Mouse (Mus musculus) cerebral cortex, adult 2 months (tissue): ENCODE measurements around the gene 1700001L19Rik.

Source experiments
- WGBS: fragments of 180-500 bp; shearing (Covaris S2); methylation state at CpG from one replicate; pipeline ENCODE4 v1.1.7; 2018; 5-methylcytosine and 5-hydroxymethylcytosine counted together

Gene 1700001L19Rik

DNA sequence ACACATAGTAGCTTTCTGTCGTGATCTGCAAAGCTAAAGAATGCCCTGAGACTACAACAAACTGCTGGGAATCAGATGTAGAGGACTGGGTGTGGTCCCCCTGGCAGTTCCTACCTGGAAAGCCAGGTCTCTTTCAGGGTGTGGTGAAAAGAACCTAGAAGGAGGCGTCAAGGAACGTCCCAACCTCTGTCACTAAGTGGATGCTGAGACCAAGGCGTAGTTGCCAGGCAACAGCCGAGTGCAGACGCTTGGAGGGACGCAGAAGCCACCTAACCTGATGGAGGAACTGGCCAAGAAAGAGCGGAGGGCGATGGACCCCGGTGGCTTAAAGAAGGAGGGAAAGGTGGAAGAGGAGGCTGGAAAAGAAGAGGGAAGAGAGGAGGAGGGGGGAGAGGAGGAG lies at the start of gene 1700001L19Rik:
TSS of gene 1700001L19Rik (plus strand) at position 223 of the 400 bp plus-strand sequence.
- WGBS: 11% methylated on average over 10 of the region's 10 CpGs

DNA sequence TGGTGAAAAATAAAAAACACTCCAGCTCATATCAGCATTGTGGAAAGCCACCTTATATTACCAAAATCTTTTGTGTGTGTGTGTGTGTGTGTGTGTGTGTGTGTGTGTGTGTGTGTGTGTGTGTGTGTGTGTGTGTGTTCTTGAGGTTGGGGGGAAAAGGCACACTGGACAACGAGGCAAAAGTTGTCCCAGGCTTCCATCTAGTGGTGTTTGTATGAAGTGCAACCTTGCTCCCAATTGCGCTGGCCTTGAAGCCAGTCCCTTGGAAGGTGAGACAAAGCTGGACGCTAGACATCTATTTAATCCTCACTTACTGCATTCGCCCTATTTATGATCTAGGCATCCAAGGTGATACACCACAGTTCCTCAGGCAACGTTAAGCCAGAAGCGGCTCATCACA lies 43.8 kb upstream of the 1700001L19Rik start:
- WGBS: 27% methylated on average over 6 of the region's 6 CpGs

- 90% methylated on average over 9 of the region's 9 CpGs for WGBS
These were observed 29.1 kb upstream of the 1700001L19Rik start for GRCm38 (mm10) chr13:68568110-68568509.

DNA sequence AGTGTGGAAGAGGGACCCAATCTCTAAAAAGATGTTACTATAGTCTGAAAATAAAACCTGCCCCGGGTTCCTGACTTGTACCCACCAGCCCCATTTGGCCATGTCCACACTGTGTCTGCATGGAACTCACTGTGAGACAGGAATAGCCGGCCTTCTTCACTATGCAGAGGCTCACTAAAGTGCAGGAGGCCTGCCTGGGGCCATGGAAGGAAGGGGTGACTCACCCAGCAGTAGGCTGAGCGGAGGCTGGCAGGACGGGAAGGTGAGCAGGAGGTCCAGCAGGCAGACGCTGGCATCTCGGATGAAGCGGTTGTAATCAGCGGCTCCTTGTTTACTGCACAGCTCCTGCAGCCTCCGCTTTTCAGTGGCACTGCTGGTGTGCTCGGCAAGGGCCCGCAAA lies 28.7 kb upstream of the 1700001L19Rik start:
- 91% methylated on average over 11 of the region's 11 CpGs for WGBS

- WGBS: 38% methylated on average over 17 of the region's 17 CpGs
These were observed 27.5 kb upstream of the 1700001L19Rik start for GRCm38 (mm10) chr13:68569589-68570336.

DNA sequence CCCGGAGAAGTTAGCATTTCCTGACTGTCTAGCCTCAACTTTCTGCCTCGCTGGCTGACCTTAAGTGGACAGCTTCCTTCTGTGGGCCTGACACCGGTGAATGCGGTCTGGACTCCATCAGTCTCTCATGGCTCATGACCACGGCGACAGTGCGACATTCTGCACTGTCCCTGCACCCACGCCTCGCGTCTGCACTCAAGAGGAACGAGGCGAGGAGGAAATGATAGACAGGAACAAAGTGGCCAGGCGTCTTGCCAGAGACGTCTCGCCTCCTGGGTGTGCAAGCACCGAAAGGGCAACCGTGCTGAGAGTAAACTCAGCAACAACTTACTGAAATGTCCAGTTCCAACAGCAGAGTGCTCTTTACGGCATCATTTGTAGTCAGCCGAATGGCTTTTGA lies 25.0 kb upstream of the 1700001L19Rik start:
- WGBS: 82% methylated on average over 19 of the region's 19 CpGs

- 68% methylated on average over 10 of the region's 10 CpGs for WGBS
These were observed 24.0 kb upstream of the 1700001L19Rik start for GRCm38 (mm10) chr13:68572966-68573913.

- WGBS: 95% methylated on average over 4 of the region's 4 CpGs
These were observed 22.8 kb upstream of the 1700001L19Rik start for GRCm38 (mm10) chr13:68574398-68574797.

DNA sequence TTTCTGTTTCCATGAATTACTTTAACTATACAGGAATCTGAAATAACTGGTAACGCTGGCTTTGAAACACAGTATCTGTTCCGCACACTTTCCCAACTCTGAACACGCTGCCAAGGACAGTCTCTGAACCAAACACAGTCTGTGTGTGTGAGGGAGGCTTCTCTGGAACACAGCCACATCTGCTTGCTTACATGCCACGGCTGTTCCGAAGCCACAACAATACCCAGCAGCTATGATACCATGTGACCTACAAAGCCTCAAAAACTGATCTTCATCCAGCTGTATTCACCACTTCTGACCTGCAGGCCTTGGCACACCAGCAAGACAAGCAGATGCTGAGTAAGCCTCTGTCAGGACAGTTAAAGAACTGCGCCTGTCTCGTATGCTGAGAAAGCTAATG lies 19.3 kb upstream of the 1700001L19Rik start:
- WGBS: 47% methylated on average over 7 of the region's 7 CpGs

DNA sequence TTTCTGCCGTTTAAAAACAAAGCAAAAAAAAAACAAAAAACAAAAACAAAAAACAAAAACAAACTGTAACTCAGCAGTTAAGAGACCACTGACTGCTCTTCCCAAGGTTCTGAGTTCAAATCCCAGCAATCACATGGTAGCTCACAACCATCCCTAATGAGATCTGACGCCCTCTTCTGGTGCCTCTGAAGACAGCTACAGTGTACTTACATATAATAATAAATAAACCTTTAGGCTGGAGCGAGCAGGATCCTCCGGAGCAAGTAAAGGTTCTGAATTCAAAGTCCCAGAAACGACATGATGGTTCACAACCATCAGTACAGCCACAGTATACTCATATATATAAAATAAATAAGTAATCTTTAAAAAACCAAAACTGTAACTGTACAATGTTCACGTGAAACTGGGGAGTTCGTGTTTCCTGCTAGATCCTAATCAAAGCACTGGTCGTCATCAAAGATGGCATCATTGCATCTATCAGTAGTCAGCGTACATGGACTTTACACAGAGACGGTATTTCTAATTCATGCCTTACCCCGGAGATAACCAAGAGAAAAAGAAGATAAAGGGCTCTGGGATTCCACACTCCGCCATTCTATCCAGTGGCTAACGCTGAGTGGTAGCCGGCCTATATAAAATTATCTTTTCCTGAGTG lies 16.0 kb upstream of the 1700001L19Rik start:
- 18% methylated on average over 14 of the region's 14 CpGs for WGBS

- under 1% methylated on average over 81 of the region's 81 CpGs for WGBS
These were observed 15.3 kb upstream of the 1700001L19Rik start, which contains the start of the genes Mtrr and Fastkd3 for GRCm38 (mm10) chr13:68581747-68582516. Gene Mtrr, minus strand, starts transcription at chr13:68582149. Gene Fastkd3, plus strand, starts transcription at chr13:68582234.

- WGBS: under 1% methylated on average over 11 of the region's 11 CpGs
These were observed 14.8 kb upstream of the 1700001L19Rik start for GRCm38 (mm10) chr13:68582517-68582780.

GRCm38 (mm10) chr13:68583961-68584360 lies 13.3 kb upstream of the 1700001L19Rik start:
- WGBS: 92% methylated on average over 11 of the region's 11 CpGs

GRCm38 (mm10) chr13:68585441-68585840 lies 11.8 kb upstream of the 1700001L19Rik start:
- WGBS: 83% methylated on average over 7 of the region's 7 CpGs

DNA sequence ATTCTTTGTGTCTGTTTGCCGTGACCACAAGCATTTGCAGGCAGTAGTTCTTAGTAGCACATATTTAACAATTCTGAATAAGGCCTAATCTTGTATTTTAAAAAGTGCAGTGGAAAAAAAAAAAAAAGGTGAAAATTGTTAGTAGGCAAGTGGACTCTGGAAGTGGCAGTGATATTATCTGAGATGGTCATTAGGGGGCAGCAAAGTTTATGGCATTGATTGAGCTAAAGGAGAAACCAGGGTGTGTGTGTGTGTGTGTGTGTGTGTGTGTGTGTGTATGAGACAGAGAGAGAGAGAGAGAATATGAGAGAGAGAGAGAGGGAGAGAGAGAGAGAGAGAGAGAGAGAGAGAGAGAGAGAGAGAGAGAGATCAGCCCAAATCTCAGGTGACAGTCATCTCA lies 3.4 kb upstream of the 1700001L19Rik start:
- 57% methylated on average over 1 of the region's 1 CpGs for WGBS

DNA sequence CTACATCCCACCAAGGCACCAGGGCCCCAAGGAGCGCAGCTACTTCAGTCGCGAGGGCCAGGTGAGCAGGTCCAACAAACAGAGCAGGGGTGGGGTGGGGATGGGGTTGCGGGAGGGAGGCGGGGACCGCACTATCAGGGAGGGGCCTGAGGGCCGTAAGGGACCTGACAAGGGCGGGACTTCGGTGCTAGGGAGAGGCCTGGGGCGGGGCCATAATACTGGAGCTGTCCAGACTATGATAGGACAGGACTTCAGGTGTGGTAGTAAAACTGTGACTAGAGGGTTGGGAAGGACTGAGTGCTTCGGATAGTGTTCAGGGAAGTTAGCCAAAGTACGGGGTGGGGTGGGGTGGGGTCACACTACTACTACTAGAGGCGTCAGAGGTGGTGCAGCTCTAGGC lies 446 bp downstream of the 1700001L19Rik start:
- WGBS: 10% methylated on average over 13 of the region's 13 CpGs

DNA sequence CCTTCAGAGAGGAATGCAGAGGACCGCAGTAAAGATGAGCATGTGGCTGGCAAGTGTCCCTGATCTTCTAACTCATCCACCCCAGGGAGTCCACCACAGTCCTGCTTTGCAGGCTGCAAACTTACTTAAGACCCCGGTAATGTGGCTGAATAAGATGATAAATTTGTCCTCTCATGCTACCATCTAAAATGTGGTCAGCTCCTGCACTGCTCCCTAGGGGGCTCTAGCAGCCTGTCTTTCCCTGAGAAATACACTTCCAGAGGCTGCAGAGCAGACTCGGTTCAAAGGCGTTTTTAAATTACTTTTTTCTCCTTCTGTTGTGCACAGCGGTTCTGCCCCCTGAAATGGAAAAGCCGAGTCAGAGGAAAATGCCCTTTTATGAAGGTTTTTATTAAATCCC lies 4.0 kb downstream of the 1700001L19Rik start:
- WGBS: 12% methylated on average over 6 of the region's 6 CpGs

GRCm38 (mm10) chr13:68603085-68603484 lies 5.9 kb downstream of the 1700001L19Rik start:
- WGBS: 45% methylated on average over 6 of the region's 6 CpGs

GRCm38 (mm10) chr13:68605689-68606126 lies 8.5 kb downstream of the 1700001L19Rik start:
- WGBS: 13% methylated on average over 11 of the region's 11 CpGs

DNA sequence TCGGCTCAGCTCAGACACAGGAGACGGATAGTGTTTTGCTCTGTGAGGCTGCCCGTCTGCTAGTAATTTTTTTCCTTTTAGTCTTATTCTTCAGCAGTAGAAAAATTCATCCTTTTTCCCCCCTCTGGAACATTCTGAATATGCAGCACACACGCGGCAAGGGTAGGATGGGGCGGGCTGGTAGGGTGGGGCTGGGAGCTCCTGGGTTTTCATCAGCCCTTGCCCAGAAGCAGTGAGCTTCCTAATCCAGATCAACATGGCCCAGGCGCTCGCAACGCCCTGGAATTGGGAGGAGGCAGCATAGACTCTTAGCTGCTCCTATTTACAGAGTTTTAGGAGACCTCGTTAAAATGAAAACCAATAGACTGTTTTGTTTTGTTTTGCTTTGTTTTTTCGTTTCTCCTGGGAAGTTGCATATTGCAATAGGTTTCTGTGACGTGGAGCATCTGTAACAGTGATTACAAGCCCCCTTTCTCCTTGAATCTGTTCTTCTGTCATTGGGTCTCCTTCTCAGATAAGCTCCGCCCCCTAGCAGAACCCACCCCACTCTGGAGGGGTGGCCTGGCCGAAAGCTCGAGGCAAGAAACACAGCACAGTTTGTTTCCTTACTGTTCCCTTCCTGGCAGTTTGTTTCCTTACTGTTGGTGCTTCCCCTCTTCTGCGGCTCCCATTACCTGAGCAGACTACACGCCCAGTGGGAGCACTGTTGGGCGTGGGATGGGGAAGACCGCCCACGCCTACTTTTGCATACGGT lies 10.6 kb downstream of the 1700001L19Rik start:
- 33% methylated on average over 21 of the region's 21 CpGs for WGBS

DNA sequence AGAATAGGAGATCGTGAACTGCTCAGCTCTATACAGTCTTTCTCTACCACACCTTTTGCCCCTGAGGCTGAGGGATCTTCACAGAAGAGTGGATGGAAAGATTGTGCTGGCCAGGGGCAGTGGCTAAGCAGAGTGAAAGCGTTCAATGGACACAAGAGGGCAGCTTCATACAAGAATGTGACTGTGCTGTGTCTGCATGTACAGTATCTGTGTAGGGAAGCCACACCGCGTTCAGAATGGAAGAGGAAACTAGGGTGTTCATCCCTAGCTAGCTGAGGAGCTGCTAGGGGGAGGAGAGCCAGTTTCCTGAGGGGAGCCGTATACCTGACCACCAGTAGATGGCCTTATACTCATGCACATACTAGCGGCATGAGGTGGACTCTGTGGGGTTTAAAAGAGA lies 25.6 kb downstream of the 1700001L19Rik start:
- WGBS: 30% methylated on average over 6 of the region's 6 CpGs
